In the genomic region with DNA sequence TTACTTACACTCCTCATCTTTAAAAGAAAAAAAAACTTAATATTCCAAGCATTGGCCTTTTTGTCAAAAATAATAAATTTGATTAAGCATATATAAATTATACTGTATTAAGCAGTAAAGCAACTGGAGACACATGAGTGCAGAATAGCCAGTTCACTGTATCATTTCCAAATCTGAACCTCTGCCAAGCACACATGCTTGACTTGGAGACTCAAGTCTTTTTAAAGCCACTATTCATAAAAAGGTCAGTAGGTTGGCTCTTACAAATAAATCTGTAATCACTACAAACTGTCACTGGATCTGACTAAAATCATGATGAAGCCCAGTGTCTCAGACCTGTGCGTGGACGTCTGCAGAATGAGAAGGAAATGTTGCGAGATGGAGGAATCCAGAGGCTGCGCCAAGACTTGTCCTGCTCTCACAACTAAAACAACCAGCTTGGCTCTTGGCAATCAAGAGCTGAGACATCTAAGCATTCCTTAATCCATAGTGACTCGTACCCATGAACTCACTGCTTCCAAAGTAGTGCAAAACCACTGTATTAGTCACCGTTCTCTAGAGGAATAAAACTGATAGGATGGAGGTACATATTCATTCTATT, we compare ENCODE assay signal across 20 mouse cellular contexts.
A peak's percentile ranks its signal among the peaks of the same experiment; 100 is the strongest.
DNase-seq lines count a peak whose midpoint lies in the region; ATAC-seq and TF ChIP-seq lines count a peak whose summit lies in the region.
"Had no signal": no experiment of that assay in that cellular context is flagged by ENCODE, and none has a peak within 500 bp of the region (broad histone marks: within the 10 kb centered on the region; RNA-seq: fewer than 3 reads in every experiment).

No protein-coding gene starts in this region.

- no peak for TF ChIP-seq POLR2A in embryonic fibroblast, embryonic 13.5 days (IDR thresholded peaks at IDR 0.05; ENCODE audit: low read depth, low read length)

- H3K4me3 ChIP-seq in embryonic facial prominence, embryonic 12.5 days = no peak overlapping the region
- H3K4me3 ChIP-seq in embryonic facial prominence, embryonic 10.5 days = no peak overlapping the region
- H3K4me3 ChIP-seq in lung, embryonic 15.5 days = no peak overlapping the region
- no peak overlapping the region for H3K4me3 ChIP-seq in embryonic fibroblast, embryonic 13.5 days (ENCODE audit: insufficient read depth, low read length)
- H3K4me3 ChIP-seq in hindbrain, embryonic 14.5 days (replicated peaks; ENCODE audit: low read length) = no peak overlapping the region
- H3K4me3 ChIP-seq: erythroblast, embryonic 14.5 days; heart, adult 2 months; left cerebral cortex, adult 2 months; limb, embryonic 13.5 days; midbrain, embryonic 10.5 days had no signal

- no peak overlapping the region for H3K4me2 ChIP-seq in embryonic facial prominence, embryonic 12.5 days (replicated peaks)
- H3K4me2 ChIP-seq in lung, embryonic 15.5 days = no peak overlapping the region
- H3K4me2 ChIP-seq in hindbrain, embryonic 14.5 days (replicated peaks) = no peak overlapping the region
- H3K4me2 ChIP-seq: limb, embryonic 13.5 days had no signal

- no peaks in the 10 kb centered on the region for H3K4me1 ChIP-seq in embryonic facial prominence, embryonic 12.5 days
- no peaks in the 10 kb centered on the region for H3K4me1 ChIP-seq in embryonic facial prominence, embryonic 10.5 days
- H3K4me1 ChIP-seq in lung, embryonic 15.5 days = peaks cover 9% of the 10 kb centered on the region; the same call in 1 of the 2 replicates
- H3K4me1 ChIP-seq in embryonic fibroblast, embryonic 13.5 days (ENCODE audit: control insufficient read depth, insufficient read depth, low read length) = peaks cover 7% of the 10 kb centered on the region; the same call in 1 of the 2 replicates
- no peaks in the 10 kb centered on the region for H3K4me1 ChIP-seq in hindbrain, embryonic 14.5 days (replicated peaks; ENCODE audit: control insufficient read depth, insufficient read depth, low read length)
- H3K4me1 ChIP-seq: midbrain, embryonic 10.5 days had no signal

- DNase-seq in embryonic facial prominence, embryonic 10.5 days (ENCODE audit: low spot score) = no peak
- no peak for DNase-seq in lung, adult 18-20 months
- peak; percentile 8 for DNase-seq in lung, postnatal 14 days
- no peak for DNase-seq in layer of hippocampus, adult 18-20 months (ENCODE audit: low spot score in 2 of 2)
- no peak for DNase-seq in hindbrain, embryonic 14.5 days (ENCODE audit: low spot score)
- DNase-seq: cerebellum, adult 11-12 months; forebrain, postnatal 0 days; gastrocnemius, postnatal 10 days; heart, adult 2 months; heart, postnatal 10 days; liver, postnatal 0 days; thymus, adult 18-20 months had no signal

- no peak overlapping the region for H3K27ac ChIP-seq in embryonic facial prominence, embryonic 12.5 days
- no peak overlapping the region for H3K27ac ChIP-seq in embryonic facial prominence, embryonic 10.5 days (replicated peaks)
- no peak overlapping the region for H3K27ac ChIP-seq in lung, embryonic 15.5 days
- peak overlapping the region; percentile 82; the same call in 1 of the 2 replicates for H3K27ac ChIP-seq in embryonic fibroblast, embryonic 13.5 days (ENCODE audit: insufficient read depth, low read length)
- H3K27ac ChIP-seq in hindbrain, embryonic 14.5 days = no peak overlapping the region
- H3K27ac ChIP-seq: heart, adult 2 months; hindbrain, postnatal 0 days; left cerebral cortex, adult 2 months; limb, embryonic 13.5 days; midbrain, embryonic 10.5 days had no signal

- no peaks in the 10 kb centered on the region for H3K36me3 ChIP-seq in embryonic facial prominence, embryonic 12.5 days
- H3K36me3 ChIP-seq in embryonic facial prominence, embryonic 10.5 days (replicated peaks) = no peaks in the 10 kb centered on the region
- H3K36me3 ChIP-seq in lung, embryonic 15.5 days = no peaks in the 10 kb centered on the region
- no peaks in the 10 kb centered on the region for H3K36me3 ChIP-seq in hindbrain, embryonic 14.5 days (replicated peaks; ENCODE audit: control insufficient read depth, insufficient read depth)
- H3K36me3 ChIP-seq: limb, embryonic 13.5 days; midbrain, embryonic 10.5 days had no signal

- no peaks in the 10 kb centered on the region for H3K27me3 ChIP-seq in embryonic facial prominence, embryonic 12.5 days
- H3K27me3 ChIP-seq in embryonic facial prominence, embryonic 10.5 days (replicated peaks; ENCODE audit: low read depth, poor library complexity, severe bottlenecking) = no peaks in the 10 kb centered on the region
- H3K27me3 ChIP-seq in lung, embryonic 15.5 days = no peaks in the 10 kb centered on the region
- H3K27me3 ChIP-seq in hindbrain, embryonic 14.5 days (ENCODE audit: control insufficient read depth, insufficient read depth, low read length) = no peaks in the 10 kb centered on the region
- H3K27me3 ChIP-seq: limb, embryonic 13.5 days had no signal

- 61% methylated on average over 6 of the region's 6 CpGs for WGBS in embryonic facial prominence, embryonic 12.5 days
- WGBS in embryonic facial prominence, embryonic 10.5 days = 72% methylated on average over 6 of the region's 6 CpGs
- 32% methylated on average over 6 of the region's 6 CpGs for WGBS in lung, embryonic 15.5 days
- WGBS in hindbrain, embryonic 14.5 days = 88% methylated on average over 6 of the region's 6 CpGs

- H3K9me3 ChIP-seq in embryonic facial prominence, embryonic 12.5 days = no peaks in the 10 kb centered on the region
- no peaks in the 10 kb centered on the region for H3K9me3 ChIP-seq in embryonic facial prominence, embryonic 10.5 days
- no peaks in the 10 kb centered on the region for H3K9me3 ChIP-seq in lung, embryonic 15.5 days
- no peaks in the 10 kb centered on the region for H3K9me3 ChIP-seq in hindbrain, embryonic 14.5 days (ENCODE audit: control insufficient read depth, low read length)
- H3K9me3 ChIP-seq: limb, embryonic 13.5 days; midbrain, embryonic 10.5 days had no signal

- H3K9ac ChIP-seq in embryonic facial prominence, embryonic 12.5 days = no peak overlapping the region
- H3K9ac ChIP-seq in lung, embryonic 15.5 days = no peak overlapping the region
- no peak overlapping the region for H3K9ac ChIP-seq in hindbrain, embryonic 14.5 days
- H3K9ac ChIP-seq: forebrain, postnatal 0 days; limb, embryonic 13.5 days; liver, postnatal 0 days had no signal

- no peak for TF ChIP-seq CTCF in embryonic fibroblast, embryonic 13.5 days (IDR thresholded peaks at IDR 0.05; ENCODE audit: borderline replicate concordance, insufficient read depth, low read length)

- peak; percentile 67; the same call in 1 of the 2 replicates for ATAC-seq in embryonic facial prominence, embryonic 12.5 days (ENCODE audit: insufficient number of reproducible peaks, insufficient read depth, low FRiP score, low TSS enrichment)
- peak; percentile 83; the same call in 1 of the 2 replicates for ATAC-seq in lung, embryonic 15.5 days (ENCODE audit: borderline replicate concordance, extremely low read depth, low FRiP score, low TSS enrichment)
- ATAC-seq in hindbrain, embryonic 14.5 days (ENCODE audit: low FRiP score) = no peak
- ATAC-seq: forebrain, postnatal 0 days; hindbrain, postnatal 0 days; liver, postnatal 0 days had no signal
